Mouse (Mus musculus): ENCODE measurements around the gene Gpsm1. TPM values are rescaled to one million over a fixed set of nuclear protein-coding genes. Genes with fewer than 3 reads are reported as not detected.
A peak's percentile ranks its signal among the peaks of the same experiment; 100 is the strongest.

The Gpsm1 gene
- polyA plus RNA-seq, 1 experiment, result 357 TPM

DNA sequence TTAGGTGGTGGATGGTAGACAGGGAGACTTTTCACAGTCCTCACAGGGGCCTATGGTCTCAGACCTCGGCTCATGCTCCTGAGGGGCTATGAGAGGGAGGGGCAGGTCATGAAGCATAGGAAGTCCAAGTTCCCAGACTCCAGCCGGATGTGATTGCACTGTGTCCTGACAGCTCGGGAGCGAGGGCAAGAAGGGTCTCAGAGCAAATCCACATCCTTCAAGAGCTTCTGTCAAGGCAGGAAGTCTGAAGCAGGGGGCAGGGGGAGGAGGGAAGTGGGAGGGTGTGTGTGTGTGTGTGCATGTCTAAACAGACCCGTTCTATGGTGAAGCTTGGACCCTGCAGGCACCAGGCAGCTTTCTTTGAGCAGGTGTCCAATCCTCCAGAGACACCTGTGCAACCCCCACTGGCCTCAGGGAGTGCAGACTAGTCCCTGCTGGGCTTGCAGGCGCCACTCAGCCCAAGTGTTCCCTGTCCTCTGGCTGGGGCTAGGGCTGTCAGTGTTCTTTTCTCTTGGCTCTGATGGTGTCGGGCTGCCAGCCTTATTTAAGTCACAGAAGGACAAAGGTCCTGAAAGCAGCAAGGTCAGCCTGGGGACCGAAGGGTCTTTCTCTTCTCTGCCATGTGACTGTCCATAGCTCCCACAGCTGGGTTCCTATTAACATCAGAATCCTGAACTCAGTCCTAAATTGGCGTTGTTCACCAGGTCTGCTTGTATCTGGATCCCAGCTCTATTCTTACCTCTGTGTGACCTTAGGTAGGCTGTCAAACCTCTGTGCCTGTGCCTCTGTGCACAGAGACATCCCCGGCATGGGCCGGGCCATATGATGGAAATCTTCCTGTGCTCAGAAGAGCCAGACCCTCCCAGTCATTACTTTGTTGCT lies 27.5 kb downstream of the Gpsm1 start:
- WGBS, result 30% methylated on average over 11 of the region's 11 CpGs
- Histone ChIP-seq H3K4me1 (ENCODE audit: control insufficient read depth, insufficient read depth, low read length) (peaks cover 75% of the 10 kb centered on the region), H3K4me3 (ENCODE audit: insufficient read depth, low read depth, low read length) (peak overlapping the region; percentile 65), H3K27ac (ENCODE audit: insufficient read depth, low read depth, low read length) (peak overlapping the region; percentile 99)
- no peak for TF ChIP-seq CTCF (IDR thresholded peaks at IDR 0.05; ENCODE audit: insufficient read depth, low read depth, low read length)
- no peak for TF ChIP-seq POLR2A (IDR thresholded peaks at IDR 0.05; ENCODE audit: insufficient read depth, low read depth, low read length)

DNA sequence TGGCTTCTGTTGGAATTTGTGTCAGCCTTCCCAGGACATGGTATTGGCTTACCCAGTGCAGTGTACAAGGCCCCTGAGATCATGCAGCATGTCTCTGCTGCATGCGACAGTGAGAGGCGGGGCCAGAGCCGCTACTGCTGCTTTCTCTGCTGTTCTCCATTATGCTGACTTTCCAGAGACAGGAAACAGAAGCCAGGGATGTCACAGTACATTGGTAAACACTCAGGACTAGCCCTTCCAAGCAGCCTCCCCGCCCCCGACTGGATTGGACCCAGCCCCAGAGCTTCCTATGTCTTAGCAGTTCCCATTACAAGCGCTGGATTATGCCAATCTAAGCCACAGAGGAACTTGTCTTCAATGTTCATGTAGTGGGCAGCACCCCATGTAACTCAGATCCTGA lies 32.9 kb downstream of the Gpsm1 start:
- no peak overlapping the region for H3K4me3 ChIP-seq (ENCODE audit: insufficient read depth, low read depth, low read length)
- H3K27ac ChIP-seq (ENCODE audit: insufficient read depth, low read depth, low read length), result peak overlapping the region; percentile 99
- WGBS, result 31% methylated on average over 6 of the region's 6 CpGs
- TF ChIP-seq CTCF (IDR thresholded peaks at IDR 0.05; ENCODE audit: insufficient read depth, low read depth, low read length) (no peak), POLR2A (IDR thresholded peaks at IDR 0.05; ENCODE audit: insufficient read depth, low read depth, low read length) (peak; percentile 24; the same call in 1 of the 2 replicates)
- H3K4me1 ChIP-seq (ENCODE audit: control insufficient read depth, insufficient read depth, low read length), result peaks cover 67% of the 10 kb centered on the region

DNA sequence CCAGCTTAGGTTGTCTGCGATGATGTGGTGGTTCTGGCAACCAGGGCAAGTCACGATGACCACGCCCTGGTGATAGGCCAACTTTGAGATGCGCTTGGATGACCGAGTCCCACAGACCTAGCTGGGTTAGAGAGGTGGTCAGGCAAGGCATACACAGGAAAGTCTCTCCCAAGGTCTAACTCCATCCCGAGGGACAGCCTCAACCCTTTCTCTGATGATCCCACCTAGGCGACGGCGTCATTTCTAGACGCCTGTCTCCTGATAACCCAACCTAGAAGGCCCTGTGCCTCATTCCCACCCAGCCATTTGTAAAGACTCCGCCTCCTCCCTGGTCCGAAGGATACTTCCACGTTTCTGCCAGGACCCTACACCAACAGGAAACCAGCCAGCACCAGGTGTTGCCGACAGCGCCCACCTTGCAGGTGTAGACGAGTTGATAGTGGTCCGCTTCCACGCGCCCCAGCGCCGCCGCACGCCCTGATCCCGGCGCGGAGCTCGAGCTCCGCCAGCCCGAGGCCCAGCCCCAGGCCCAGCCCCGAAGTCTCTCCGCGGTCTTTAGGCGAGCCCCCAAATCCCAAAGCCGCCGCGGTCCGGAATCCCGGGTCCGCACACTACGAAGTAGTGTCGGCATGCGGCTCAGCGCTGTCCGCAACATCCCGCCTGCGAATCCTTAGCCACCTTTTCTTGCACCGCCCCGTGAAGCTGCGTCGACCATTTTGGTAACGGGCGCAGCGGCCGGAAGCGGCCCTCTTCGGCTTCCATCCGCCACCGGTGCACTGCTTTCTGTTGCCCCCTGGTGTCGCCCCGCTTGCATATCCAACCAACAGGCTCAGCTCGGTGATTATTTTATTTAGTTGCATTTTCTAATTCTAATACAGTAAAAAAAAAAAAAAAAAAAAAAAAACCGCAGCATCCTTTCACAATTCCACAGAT lies 36.3 kb downstream of the Gpsm1 start, which contains the start of gene Dnlz:
Dnlz (minus strand) TSS at position 753 of the 933 bp plus-strand sequence.
- peak within 1 kb of the TSS; percentile 99 for H3K27ac ChIP-seq (ENCODE audit: insufficient read depth, low read depth, low read length)
- TF ChIP-seq POLR2A (IDR thresholded peaks at IDR 0.05; ENCODE audit: insufficient read depth, low read depth, low read length), result peak; percentile 32; the same call in 1 of the 2 replicates
- TF ChIP-seq CTCF (IDR thresholded peaks at IDR 0.05; ENCODE audit: insufficient read depth, low read depth, low read length), result peak; percentile 50; the same call in 1 of the 2 replicates
- H3K4me1 ChIP-seq (ENCODE audit: control insufficient read depth, insufficient read depth, low read length), result peaks cover 70% of the 10 kb centered on the region
- under 1% methylated on average over 62 of the region's 62 CpGs for WGBS
- peak within 1 kb of the TSS; percentile 91 for H3K4me3 ChIP-seq (ENCODE audit: insufficient read depth, low read depth, low read length)

DNA sequence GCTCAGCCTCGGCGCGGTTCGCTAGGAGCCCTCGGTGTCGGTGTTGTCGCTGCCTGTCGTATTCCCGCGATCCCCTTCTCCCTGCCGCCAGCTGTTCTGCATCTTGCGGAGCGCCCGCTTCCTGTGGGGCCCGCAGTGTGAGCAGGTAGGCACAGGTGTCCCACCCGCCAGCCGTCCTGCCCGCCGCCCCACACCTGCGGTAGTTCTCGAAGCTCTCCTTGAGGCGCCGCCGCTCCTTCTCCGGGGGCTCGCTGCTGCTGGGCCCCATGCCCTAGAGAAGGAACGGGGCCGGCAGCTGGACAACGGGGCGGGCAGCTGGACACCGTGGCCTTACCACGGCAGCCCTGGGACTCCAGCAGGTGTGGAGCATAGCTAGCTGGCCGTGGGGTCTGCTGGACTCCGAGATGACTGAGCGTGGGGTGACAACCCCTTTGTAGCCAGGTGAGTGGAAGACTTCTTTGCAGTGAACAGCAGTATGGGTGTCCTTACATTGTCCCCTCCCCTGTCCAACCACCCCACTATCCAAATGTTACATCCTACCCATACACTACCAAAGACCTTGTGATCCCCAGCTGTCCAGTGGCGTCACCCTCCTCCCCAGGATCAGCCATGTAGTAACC lies 37.1 kb downstream of the Gpsm1 start:
- TF ChIP-seq CTCF (IDR thresholded peaks at IDR 0.05; ENCODE audit: insufficient read depth, low read depth, low read length), result no peak; the same call in 1 of the 2 replicates
- TF ChIP-seq POLR2A (IDR thresholded peaks at IDR 0.05; ENCODE audit: insufficient read depth, low read depth, low read length), result no peak
- H3K4me3 ChIP-seq (ENCODE audit: insufficient read depth, low read depth, low read length), result peak overlapping the region; percentile 91
- peaks cover 70% of the 10 kb centered on the region for H3K4me1 ChIP-seq (ENCODE audit: control insufficient read depth, insufficient read depth, low read length)
- 1% methylated on average over 36 of the region's 36 CpGs for WGBS
- H3K27ac ChIP-seq (ENCODE audit: insufficient read depth, low read depth, low read length), result peak overlapping the region; percentile 89

DNA sequence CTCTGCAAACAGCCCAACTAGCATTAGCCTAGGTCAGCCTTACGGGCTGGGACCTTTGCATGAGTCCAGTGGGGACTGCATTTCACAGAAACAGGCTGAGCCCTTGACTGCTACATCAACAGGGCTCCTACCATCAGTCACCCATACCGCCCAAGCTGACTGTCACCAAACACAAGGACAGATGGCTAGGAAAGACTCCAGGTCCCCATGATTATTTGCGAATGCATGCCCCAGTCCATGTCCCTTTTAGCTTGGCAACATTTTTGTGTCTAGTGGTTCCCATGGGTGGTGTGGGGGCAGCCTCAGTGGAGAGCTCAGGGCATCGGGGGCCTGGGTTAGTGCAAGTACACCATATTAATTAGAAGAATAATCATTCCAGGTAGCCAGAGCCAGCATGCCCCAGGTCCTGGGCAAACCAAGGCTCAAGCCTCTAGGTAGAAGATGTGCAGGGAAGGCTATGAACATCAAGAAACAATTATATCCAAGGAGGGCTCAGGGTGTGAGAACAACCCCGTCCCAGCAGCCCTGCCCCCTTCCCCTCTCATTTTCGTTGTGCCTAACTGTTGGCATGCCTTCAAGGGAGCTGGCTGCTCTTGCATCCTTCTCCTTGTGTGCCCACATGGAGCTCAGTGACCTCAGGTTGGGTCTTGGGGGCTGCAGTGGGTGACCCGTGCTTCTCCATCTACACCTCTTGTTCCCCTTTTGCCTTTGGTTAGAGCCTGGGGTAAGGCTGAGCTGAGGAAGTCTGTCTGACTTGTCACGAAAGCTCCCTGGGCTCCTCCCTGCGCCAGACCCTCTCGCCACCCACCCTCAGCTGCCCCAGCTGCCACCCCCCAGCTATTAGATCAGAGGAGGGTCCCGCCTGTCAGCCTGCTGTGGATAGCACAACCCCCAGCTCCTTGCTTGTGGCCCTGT lies 38.0 kb downstream of the Gpsm1 start:
- peak overlapping the region; percentile 89 for H3K27ac ChIP-seq (ENCODE audit: insufficient read depth, low read depth, low read length)
- peak overlapping the region; percentile 91 for H3K4me3 ChIP-seq (ENCODE audit: insufficient read depth, low read depth, low read length)
- no peak for TF ChIP-seq CTCF (IDR thresholded peaks at IDR 0.05; ENCODE audit: insufficient read depth, low read depth, low read length)
- TF ChIP-seq POLR2A (IDR thresholded peaks at IDR 0.05; ENCODE audit: insufficient read depth, low read depth, low read length), result no peak
- 54% methylated on average over 11 of the region's 11 CpGs for WGBS
- peaks cover 71% of the 10 kb centered on the region for H3K4me1 ChIP-seq (ENCODE audit: control insufficient read depth, insufficient read depth, low read length)

DNA sequence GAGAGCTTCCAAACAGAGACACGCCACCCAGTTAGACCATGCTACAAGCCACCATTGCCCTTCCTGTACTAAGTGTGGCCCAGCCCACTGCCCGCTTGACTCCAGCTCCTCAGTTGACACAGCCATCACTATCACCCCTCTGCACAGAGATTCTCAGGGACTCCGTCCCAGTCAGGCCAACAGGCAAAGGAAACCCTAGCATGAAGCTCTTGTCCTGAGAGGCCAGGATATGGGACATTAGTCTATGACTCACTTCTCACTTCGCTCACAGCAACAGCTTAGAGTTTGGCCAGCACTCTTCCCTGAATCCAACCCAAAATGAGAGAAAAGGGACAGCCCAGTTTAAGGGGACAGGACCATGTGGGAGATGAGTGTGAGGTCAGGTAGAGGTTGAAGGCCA lies 39.1 kb downstream of the Gpsm1 start:
- peaks cover 71% of the 10 kb centered on the region for H3K4me1 ChIP-seq (ENCODE audit: control insufficient read depth, insufficient read depth, low read length)
- peak overlapping the region; percentile 91; the same call in 1 of the 2 replicates for H3K4me3 ChIP-seq (ENCODE audit: insufficient read depth, low read depth, low read length)
- WGBS, result 87% methylated on average over 4 of the region's 4 CpGs
- no peak for TF ChIP-seq POLR2A (IDR thresholded peaks at IDR 0.05; ENCODE audit: insufficient read depth, low read depth, low read length)
- TF ChIP-seq CTCF (IDR thresholded peaks at IDR 0.05; ENCODE audit: insufficient read depth, low read depth, low read length), result no peak
- H3K27ac ChIP-seq (ENCODE audit: insufficient read depth, low read depth, low read length), result 0 out of 2 replicates have a peak overlapping the region, but pooled peaks have one; percentile 9

DNA sequence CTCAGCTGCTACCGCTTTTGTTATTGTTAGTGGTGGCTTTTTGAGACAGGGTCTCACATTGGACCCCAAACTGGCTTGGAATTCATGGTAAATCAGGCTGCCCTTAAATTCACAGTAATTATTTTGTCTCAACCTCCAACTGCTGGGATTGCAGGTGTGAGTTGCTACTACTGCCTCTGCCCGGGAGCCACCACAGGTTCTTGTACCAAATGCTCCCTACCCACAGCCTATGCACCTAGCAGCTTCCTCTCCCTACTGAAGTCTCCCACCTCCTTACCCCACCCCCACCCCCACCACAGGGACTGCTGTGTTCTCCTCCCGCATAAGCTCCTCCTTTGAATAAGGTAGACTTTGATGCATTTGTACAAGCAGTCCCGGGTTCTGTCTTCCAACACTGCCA lies 40.9 kb downstream of the Gpsm1 start:
- no peak overlapping the region for H3K4me3 ChIP-seq (ENCODE audit: insufficient read depth, low read depth, low read length)
- H3K4me1 ChIP-seq (ENCODE audit: control insufficient read depth, insufficient read depth, low read length), result peaks cover 63% of the 10 kb centered on the region
- TF ChIP-seq POLR2A (IDR thresholded peaks at IDR 0.05; ENCODE audit: insufficient read depth, low read depth, low read length) (no peak), CTCF (IDR thresholded peaks at IDR 0.05; ENCODE audit: insufficient read depth, low read depth, low read length) (no peak)
- H3K27ac ChIP-seq (ENCODE audit: insufficient read depth, low read depth, low read length), result no peak overlapping the region
- WGBS, result 69% methylated on average over 4 of the region's 4 CpGs
